Mouse (Mus musculus) frontal cortex, postnatal 14 days (tissue): Measurements from ENCODE around the gene Opa3.

ENCODE experiments used
- DNase-seq, 2 experiments: peaks; one replicate each; pipeline ENCODE4 v3.0.0; 2022; ENCODE audit warnings: low spot score in 2 of 2

Gene Opa3

DNA sequence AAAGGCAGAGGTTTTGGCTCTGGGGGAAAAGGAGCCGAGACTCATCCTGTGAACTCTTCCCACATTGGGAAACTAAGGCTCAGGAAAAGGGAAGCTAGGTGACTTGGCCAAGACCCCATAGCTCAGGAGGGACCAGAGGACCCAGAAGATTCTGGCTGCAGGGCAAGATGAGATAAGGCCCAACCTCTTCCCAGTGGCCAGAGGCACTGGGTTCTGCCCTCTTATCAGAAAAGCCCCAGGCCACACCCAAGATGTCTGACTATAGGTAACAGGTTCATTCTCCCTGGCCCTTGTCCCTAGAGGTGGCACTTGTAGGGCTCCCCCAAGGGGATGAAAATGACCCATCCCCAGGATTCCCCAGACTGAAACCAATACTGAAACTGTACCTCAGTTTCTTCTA is 18.7 kb downstream of the Opa3 start:
- no peak for DNase-seq

DNA sequence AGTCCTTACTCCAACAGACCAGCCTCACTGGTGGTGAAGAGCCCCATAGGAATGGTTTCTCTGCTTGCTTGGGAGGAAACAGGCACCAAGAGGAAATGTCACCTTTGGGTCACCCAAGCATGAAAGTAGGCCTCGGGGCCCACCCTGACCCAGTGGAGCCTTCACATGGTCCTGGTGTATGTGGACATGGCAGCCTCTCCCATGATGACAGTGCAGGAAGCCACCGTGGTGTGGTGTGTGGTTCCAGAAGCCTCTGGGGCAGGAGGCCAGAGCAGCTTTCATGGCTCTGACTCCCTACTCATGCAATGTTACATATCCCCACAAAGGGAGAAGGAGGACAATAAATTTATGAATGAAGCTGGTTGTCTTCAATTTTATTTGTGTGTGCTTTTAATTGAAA is 19.4 kb downstream of the Opa3 start:
- DNase-seq = no peak

DNA sequence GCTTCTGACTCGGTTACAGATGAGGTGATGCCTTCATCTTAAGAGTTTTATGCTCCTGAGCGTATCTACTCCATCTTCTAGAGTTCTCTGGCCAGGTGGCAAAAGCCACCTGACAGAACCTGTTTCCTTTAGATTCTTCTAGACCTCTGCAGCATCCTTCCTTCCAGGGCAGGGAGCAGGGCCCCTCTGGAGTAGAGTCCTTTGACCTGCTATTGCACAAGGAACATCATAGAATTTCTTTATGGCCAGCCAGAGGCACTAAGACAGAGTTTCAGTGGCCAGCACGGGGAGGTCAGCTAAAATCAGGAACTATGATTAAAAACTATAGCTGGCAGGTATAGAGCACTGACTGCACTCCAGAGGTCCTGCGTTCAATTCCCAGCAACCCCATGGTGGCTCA is 23.9 kb downstream of the Opa3 start:
- no peak for DNase-seq

DNA sequence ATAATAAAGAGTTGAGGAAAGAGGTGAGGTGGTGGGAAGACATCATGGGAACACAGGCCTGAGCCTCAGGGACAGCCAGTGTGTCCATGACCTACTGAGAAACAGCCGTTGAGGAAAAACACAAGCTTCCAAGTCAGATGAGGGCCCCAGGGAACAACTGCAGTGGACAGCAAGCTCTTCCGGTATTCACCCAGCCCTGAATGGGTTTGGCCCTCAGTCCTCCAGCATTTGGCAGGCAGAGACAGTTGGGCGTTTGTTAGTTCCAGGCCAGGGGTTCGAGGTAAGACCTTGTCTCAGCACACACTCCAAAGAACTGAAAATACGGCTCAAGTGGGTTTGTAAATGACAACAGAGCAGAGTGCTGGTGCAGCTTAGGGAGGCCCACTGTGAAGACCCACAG is 25.3 kb downstream of the Opa3 start:
- no peak for DNase-seq

DNA sequence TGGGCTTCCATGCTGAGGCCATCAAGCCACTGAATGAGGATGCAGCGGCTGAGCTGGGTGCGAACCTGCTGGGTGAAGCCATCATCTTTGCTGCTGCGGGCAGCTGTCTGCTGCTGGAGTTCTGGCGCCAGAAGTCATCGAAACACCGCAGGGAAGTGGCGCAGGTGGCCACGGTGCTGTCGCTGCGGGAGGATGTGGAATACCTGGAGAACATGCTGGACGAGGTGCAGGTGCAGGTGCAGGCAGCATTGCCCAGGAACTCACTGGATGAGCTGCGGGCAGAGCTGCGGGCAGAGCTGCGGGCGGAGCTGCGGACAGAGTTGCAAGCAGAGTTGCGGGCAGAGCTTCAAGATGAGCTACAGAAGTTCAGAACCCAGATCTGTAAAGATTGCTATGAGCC is 27.3 kb downstream of the Opa3 start:
- DNase-seq = no peak

DNA sequence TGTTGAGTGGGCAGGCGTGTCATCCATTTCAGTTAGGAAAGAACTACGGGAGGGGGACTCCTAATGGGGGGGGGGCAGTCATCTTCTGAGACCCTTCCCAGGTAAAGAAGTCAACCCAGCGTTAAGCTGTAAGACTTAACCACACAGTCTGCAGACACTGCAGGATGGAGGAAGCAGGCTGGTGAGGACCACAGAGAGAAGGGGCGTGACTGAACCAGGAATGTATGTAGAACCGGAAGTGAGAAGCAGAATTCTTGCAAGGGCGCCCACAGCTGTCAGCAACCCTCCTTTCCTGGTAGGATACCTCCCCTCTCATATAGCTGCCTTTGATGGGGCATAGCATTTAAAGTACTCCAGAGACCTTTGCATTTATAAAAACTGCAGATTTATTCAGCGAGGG is 28.4 kb downstream of the Opa3 start:
- no peak for DNase-seq

DNA sequence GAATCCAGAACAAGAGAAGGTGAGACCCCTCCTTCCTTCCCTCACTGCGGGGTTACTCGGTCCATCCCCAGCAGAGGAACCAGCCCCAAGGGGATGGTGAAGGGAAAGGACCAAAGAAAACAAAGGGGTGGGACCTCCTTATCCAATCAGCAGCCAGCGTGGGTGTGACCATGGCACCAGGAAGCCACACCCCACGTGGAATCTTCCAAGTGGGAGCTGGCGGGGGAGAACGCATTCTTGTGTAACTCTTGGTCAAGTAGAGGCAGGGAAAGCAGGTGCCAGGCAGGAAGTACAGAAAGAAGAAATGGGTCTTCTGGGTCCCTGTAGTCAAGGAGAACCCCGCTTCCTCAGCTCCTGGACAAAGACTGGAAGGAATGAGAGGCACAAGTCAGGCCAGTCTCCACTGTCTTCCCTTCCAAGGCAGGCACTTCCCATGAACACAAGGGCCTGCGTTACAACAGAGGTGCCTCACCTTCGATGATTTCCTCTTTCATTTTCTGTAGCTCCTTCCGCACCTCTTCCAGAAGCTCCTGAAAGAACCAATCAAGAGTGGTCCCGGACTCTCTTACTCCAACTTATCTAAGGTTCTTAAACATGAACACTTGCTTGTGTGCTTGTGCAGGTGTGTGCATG is 29.4 kb downstream of the Opa3 start:
- DNase-seq = peak; percentile 46 to 51

DNA sequence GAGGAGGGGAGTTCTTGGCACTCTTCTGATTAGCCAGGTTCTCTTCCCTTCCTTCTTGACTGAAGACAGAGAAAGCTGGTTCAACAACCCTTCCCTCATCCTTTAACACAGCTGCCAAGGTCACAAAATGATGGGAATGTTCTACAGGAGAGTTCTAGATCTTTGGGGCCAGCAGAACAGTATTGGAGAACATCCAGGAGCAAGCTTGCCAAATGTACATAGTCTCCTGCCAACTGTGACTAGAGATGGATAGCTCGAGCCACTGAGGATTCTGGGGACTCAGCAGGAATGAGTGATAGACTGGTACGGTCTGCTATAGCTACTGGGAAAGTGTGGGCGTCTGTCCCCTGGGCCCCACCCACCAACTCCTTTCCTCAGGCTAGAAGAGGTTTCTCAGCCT is 30.2 kb downstream of the Opa3 start:
- no peak for DNase-seq

DNA sequence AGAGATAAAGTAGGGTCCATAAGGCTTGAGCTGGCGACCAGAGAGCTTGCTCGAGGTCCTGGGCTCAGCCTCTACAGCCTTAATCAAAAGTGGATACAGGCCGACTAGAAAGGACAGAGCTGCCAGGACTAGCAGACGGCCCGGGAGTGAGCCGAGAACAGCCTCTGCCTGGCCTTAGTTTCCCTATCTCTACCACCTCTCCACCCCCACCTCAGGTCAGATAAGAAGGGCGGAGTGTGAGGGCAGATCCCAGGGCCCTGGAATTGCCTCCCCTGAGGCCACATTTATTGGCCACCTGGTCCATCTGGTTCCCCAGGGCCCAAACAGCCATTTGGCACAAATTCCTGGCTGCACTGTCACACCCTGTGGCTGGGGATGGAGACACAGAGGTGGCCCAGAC is 37.0 kb downstream of the Opa3 start:
- no peak for DNase-seq

DNA sequence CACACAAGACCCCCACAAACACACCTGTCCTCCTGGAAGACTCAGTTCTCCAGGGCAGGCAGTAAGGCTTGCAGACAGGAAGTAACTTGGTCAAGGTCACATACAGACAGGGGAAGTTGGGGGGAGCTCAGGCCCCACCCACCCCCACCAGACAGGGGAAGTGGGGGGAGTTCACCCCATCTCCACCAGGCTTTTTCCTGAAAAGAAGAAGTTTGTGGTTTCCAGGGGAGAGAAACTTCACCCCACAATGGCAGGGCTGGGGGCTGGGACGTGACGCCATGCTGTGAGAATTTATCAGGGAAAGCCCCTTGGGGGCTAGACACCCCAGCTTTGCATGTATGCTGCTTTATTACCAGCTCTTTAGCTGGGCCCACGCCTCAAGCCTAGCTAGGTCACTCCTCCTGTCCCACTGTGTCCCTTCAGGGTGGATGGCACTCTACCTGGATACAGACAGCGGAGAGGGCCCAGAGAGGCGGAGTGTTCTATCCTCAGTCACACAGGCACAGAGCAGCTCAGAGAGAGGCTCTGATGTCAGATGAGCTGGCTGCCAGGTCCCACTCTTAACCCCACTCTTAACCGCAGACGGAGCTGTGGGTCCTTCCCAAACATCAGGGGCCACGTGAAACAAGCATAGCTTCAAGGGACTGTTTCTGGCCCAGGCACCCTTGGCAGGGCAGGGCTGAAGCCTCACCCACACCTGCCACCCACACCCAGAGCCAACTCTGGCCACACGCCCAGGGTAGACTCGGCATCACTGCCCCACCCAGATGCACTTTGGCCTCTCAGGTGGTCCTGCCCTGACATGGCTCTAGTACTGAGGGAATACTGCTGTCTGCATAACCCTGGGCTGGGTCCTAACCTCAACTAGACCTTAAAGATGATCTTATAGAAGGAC is 38.0 kb downstream of the Opa3 start:
- DNase-seq = no peak

DNA sequence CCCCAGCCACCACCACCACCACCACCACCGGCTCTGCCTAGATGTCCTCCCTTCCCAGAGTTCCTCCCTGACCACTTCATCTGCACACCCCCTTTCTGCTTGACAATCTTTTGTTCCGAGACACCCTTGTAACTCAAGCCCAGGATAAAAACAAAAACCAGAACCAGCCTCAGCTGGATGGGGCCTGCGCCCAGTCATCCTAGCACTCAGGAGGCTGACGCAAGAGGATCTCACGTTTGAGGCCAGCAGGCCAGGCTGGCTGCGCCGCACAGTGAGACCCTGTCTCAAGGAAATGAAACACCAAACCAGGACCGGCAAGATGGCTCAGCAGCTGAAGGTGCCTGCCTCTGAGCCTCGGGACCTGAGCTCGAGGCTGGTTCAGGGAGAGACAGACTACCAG is 38.9 kb downstream of the Opa3 start:
- no peak for DNase-seq

DNA sequence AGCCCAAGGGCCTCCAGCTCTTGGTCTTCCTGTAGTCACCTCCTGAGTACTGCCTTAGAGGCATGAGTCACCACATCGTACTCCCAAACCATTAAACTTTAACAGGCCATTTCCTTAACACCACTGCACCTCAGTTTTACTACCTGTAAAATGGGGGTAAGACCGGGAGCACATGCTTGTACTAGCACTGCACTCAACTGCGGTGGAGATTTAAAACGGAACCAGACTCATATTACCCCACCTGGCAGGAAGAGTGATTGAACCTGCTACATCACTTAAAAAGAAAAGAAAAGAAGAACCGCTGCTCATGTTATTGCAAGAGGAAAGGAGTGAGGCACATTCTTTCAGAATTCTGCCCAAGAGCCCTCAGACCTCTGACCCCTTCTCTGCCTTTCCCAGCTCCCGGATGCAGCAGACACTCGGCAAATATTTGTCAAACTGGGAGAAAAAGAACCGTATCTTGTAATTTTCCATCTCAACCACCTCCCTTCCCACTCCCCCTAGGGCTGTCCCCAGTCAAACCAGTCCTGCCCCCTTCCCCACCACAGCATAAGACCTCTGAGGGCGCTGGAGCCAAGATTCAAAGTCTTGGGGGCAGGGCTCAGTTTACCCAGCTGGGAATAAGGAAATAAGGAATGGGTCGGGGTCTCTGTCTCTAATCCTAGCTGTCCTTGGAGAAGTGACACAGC is 41.0 kb downstream of the Opa3 start:
- no peak for DNase-seq

DNA sequence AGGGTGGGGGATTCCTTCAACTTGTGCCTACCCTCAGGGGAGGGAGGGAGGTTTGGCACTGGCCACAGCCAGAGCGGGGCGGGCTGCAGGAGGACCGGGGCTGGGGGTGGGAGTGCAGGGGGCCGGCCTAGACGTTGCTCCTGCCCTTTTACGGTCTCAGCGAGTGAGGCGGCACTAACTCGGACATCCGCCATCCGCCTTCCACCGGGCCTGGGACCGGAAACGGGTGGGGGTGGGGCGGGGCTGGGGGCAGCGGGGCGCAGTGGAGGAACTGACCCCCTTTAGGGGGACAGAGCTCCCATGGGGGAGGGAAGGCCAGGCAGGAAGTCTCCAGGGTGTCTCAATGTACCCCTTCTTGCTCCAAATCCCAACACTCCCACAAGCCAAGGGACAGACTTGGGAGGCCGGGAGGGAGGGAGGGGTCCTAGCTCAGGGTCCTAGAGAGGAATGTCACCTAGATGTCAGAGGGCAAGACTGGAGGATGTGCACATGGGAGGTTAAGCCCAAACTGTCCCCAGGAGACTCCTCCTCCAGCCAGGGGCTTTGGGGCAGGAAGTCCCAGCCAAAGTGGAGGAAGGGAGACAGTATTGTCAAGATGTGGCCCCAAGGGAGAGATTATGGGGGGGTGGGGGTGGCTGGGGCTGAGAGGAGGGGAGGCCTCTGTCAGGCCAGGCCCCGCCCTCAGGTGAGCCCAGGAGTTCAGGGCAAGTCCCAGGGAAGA is 41.7 kb downstream of the Opa3 start:
- DNase-seq = no peak

DNA sequence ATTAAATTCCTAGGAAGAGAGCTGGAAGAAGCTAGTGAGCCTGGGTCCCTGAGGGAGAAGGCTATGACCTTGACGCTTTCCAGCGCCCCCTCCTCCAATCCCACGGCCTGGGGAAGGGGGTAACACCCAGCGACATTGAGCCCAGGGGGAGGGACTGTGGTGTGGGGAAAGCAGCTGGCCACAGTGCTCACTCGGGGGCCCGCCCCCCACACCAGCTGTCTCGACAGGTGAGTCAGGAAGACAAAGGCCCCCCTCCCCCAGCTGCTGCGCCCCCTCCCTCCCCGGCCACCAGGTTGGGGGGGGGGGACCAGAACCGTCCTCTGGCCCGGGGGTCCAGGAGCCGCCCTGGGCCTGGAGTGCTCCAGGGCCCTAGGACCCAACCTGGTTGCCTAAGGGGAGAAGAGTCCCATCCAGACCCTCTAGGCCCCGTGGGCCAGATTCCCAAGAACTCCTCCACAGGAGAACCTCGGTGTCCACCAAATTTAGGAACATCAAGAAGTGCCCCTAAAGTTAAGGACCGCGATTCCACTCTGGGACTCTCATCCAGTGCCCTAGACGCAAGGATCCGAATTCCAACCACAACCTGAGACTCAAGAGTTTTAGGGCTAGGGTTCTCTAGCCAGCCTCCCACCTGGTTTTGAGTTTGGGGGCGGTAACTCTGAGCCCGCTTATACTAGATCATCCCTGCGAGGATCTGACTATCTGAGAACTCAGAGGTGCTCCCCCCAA is 42.5 kb downstream of the Opa3 start:
- DNase-seq = no peak

DNA sequence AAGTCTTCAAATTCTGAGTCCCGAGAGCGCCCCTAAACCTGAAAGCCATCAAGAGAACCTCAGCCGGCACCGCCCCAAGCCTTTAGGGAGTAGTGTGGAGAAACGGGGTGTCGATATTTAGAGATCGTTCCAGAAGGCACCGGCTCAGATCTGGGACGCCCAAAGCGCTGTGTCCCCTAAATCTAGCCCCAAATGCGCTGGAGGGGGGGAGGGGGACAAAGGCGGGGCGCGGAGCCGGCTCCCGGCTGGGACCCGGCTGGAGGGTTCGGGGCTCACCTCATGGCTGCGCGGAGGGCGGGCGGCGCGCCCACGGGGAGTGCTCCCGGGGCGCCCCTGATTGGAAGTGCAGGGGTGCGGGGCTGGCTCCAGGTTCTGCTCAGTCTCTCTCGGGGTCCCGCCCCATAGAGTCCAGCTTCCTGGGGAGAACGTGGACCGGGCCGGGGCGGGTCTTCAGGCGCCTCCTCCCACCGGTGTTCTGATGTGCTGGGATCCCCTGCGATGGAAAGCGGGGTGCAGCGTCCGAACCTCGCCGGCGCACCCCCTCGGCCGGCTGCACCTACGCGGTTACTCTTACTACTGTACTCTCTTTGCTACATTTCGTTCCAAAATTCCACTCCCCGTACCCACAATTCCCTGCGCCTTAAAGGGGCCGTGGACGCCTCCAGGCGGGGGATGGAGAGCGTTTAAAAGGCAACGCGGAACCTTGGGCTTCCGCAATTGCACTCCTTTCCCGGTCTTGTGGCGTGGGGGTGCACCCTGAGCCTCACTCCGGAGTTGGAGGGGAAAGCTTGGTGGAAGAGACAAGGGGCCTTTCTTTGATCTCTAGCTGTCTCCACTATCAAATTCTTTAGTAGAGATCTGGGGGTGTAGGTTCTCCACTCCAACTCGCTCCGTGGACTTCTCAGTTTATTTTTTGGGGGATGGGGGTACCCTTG is 43.4 kb downstream of the Opa3 start, which contains the start of gene Vasp:
Gene Vasp, minus strand, starts transcription at position 580 of the 935 bp plus-strand sequence.
- peak; percentile 69 for DNase-seq

DNA sequence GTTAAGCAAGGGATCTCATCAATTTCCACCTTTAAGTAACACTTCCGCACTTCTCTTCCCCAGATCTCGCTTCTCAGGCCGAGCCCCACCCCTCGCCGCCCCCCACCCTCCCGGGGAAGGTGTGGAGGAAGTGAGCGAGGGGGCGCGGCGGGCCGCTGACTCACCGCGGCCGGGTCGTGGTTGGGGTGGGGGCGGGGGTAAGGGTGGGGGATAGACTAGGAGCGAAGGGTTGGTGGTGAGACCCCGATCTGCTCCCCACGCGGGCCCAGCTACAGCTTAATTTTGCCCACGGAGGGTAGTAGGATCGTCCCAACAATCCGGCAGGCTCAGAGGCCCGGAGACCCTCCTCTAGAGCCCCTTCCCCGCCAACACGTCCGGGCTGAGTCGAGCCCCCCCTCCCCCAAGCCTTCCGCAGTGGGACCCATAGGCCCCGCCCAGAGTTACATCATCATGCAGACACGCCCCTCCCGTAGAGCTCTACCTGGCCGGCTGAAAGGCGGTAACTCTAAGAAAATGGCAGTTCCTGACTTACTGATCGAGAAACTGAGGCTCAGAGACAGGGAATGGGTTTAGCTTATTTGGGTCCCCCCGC is 44.1 kb downstream of the Opa3 start:
- DNase-seq = no peak

DNA sequence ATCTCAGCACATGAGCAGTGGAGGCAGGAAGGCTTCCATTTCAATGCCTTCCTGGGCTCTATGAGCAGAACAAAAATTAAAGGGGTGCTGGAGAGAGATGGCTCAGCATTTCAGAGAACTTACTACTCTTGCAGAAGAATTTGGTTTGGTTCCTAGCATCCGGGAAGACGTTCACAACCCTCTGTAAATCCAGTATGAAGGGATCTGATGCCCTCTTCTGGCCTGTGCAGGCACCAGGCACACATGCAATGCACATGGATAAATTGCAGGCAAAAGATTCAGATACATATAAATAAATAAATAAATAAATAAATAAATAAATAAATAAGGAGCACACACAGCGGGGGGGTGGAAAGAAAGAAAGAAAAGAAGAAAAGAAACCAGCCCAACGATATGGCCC is 48.1 kb downstream of the Opa3 start:
- DNase-seq = no peak

DNA sequence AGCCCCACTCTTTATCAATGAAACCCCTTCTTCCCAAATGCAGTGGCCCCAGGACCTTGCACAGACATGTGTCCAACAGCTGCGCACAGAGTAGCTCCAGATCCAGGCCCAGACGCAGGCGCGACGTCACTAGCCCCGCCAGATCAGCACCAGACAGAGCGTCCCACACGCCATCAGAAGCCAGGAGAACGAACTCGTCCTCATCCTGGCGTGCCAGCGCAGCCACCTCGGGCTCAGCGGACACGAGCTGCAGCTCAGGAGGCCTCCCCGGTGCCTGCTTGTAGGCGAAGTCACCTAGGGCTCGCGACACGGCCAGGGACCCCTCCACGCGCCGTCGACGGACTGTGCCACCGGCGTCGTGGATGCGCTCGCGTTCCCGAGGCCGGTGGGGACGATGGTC is 50.9 kb downstream of the Opa3 start:
- DNase-seq = no peak

DNA sequence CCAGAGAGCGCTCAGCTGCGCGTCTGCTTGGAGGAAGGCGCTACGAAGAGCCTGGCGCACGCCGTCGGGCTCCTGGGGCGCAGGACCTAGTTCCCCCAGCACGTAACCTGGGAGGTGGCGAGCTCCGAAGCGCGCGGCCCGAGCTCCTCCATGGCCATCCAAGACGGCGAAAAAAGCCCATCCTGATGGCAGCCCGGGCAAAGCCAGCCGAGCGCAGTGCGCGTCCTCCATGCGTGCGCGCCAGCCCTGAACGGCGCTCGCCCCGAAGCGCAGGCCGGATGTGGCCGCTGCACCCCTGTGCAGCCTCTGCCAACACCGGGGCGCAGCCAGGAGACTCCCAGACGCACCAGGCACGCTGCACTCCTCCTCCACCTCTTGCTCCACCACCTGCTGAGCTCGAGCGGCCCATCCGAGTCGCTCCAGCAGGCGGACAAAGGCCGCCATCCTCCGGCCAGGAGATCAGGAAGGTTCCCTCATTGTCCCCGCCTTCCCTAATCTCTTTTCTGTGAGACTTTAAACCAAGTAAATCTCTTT is 51.5 kb downstream of the Opa3 start, which contains the start of gene Ppm1n:
Gene Ppm1n, minus strand, starts transcription at position 484 of the 534 bp plus-strand sequence.
- DNase-seq = no peak
